Mouse (Mus musculus) right cerebral cortex, adult 18-20 months (tissue): ENCODE results near the gene Cep128.

ENCODE experiments used
- DNase-seq: peaks from one replicate; pipeline ENCODE4 v3.0.0; 2022; ENCODE audit warnings: mixed read lengths

The Cep128 gene

DNA sequence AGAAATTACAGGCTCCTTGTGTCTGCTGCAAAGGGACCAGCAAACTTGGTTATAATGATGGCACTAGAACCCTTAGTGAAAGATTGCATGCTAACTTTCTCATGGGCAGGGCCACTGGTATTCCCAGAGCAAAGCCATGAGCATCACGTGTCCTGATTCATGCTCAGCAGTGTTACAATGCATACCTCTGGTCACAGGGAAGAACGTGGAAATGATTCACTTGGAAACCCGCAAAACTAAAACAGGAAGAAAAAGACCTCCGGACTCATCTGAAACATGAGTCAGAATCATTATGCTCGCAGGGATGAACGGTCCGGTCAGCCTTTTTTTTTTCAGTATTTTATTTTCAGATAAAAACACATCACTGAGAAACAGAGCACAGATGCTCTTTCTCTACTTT, 78.4 kb downstream of the Cep128 start:
- DNase-seq: no peak

DNA sequence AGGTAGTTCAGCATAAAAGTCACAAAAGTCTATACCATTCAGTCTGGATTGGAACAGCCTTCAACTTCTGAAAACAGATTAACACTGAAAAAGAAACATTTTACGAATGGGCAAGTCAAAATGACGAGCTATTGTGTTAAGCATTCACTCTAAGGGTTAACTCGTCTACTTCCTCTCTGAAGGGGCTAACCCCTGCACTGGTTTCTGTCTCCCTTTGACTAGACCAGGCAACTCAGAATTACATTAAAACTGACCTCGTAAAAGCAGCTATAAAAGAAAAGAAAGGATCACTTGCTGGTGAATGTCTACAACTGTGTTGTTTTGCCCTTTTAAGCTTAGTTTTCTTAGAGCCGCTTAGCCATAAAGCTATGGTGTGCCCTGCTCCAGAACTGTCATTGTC, 79.2 kb downstream of the Cep128 start:
- DNase-seq: no peak

DNA sequence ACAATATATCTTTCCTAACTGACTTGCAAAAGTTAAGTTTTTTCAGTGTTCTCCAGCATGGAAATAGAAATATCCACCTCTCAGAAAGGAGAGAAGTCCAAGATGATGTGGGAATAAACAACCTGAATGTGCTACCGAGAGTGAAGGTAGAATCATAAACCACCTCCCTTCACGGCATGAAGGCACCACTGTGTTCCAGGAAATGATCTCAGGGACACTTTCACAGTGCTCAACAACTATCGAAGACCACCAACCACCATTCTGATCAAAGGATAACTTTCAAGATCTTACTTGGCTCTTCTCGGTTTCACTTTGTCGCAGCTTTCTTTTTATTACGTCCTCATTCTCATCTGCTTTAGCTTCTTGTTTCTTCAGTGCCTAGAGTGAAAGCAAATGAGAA, 85.5 kb downstream of the Cep128 start:
- no peak for DNase-seq

DNA sequence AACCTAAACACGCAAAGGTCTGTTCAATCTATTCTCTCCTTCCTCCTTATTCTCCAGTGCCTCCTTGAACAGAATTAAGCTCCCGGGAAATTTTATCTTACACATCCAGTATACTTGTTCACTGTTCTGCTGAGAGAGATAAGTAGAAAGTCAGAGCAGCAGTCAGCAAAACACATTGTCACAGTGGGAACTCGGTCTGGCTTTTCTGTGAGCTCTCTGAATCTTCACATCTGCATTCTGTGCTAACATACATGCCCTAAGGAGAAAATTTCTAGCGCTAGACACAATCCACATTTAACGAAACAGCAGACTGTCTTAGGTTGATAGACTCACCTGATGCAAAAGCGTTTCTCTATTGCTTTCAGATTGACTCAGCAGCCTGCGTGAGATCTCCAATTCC, 88.3 kb downstream of the Cep128 start:
- no peak for DNase-seq

DNA sequence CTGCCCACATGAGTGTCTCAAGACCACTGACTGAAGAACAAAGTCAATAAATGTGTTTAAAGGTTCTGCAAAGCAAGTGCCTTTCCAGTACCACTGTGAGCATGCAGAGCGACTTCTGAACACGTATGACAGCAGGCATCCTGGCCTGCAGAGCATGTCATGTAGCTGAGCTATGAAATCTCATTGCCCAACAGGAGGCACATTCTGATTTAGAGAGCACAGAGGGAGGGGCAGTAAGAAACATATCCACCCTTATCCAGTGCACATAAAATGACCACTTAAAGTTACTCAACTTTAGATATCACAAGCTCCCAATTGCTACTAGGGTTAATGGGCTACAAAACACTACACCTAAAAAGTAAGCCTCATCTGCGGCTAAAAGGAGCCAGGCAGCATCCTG, 88.8 kb downstream of the Cep128 start:
- DNase-seq: no peak

DNA sequence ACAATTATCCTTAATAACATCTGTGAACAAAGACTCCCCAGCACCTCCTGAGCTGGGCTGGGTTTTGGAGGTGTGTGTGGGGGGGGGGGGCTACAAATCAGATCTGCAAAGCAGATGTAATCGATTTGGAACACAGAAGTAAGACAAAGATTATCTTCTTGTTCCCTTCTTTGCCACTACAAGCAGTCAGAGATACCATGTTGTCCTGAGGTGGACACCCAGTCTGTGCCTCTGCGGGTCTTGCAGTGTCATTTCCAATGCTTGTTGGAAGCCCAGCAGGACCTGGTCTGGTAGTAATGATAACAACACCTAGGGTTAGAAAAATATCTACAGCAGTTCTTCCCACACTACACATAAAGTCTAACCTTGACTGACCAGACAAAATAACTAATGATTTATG, 110.3 kb downstream of the Cep128 start:
- no peak for DNase-seq

DNA sequence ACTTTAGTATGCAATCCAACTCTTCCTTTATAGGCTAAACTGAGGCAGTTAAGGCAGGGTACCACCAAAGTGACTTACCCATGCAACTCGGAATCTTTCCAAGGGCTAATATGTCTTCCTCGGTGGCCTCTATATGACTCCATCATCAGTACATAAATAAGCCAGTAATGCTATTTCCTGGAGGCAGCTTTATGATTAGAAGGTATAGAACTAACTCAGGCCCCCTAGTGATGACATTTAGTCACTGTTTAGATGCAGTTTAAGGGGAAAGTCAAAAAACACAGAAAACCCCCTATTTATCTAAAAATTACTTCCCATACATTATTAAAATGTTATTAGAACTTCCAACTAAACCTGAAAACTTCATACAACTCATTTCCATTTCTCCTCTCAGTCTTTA, 114.6 kb downstream of the Cep128 start:
- no peak for DNase-seq

DNA sequence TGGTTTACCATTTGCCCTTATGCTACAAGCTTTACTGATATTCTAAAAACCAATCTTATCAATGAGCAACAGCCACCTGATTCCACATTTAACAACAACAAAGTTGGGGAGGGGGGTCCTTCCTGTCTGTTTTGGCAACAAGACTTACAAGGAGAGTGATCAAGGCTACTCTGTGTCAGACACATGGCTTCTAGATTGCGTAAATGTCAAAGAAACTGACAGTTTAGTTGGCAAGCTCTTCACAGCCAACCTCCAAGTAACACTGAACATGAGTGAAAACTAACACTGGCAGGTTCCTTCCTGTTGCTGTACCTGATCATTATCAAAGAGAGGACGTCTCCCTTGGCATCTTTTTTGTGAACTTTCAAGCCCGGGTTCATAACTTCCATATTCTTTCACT, 115.2 kb downstream of the Cep128 start:
- no peak for DNase-seq

DNA sequence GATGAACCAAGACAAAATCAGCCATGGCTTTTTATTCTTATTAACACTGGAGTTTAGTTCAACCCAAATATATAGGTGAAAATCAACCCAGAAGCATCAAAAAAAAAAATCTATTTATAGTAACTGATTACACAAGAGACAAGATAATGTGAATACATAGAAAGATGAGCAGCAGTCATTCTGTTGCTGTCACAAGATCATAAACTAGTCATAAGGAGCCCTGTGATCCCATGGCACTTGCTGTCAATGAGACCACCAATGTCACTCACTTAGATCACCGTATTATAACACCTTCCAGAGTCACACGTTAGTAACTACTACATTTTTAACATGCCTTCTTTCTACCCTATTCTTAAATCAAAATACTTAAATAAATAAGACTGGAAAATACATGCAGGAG, 118.2 kb downstream of the Cep128 start:
- DNase-seq: no peak

DNA sequence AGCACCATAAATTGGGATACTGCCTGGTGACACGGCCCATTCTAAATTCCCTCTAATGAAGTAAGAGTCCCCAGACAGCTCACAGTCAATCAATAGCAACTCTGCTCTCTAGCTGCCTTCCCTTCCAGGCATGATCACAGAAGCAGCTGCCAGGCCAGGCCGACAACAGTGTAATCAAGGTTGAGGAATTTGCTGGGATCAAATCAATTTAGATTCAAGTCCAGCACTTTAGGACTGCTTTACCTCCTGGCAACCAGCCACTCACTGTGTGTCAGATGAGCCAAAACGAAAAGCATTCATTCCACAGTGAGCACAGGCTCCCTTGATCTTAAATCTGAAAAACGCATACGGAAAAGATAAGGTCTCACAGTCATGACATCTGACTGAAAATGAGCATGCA, 118.7 kb downstream of the Cep128 start:
- no peak for DNase-seq

DNA sequence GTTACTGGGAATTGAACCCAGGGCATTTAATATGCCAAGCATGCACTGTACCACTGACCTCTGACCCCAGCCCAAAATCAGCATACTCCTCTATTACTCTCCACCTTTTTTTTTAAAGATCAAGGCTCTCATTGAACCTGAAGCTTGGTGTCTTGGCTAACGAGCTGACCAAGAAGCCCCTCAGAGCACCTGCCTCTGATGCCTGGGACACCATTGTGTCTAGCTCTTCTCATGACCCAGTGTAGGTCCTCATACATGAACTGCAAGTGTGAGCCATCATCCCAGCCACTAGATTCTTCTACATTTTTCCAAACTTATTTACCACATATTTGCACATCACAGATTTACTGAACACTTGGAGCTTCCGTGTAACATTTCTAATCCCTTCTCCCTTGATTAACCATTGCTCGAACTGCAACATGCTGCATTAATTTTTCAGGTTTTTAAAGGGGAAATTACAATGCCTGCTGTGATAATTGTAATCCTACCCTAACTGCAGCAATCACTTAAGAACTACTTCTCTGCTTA, 119.3 kb downstream of the Cep128 start:
- no peak for DNase-seq

DNA sequence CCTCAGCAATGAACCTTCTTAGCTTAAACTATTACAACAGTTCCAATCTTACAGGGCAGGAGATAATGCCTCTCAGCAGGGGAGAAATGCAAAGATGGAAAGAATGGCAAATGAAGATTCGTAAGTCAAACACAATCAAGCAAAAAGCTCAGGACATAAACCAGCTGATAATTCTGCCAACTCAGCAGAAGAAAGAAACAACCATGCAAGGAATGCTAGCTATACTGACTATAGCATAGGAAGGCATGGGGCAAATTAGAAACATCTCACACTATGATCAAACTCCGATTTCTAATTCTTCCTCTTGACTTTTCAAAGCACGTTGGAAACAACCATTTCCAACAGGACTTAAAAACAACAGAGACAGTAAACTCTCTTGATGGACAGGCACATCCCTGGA, 120.5 kb downstream of the Cep128 start:
- no peak for DNase-seq

DNA sequence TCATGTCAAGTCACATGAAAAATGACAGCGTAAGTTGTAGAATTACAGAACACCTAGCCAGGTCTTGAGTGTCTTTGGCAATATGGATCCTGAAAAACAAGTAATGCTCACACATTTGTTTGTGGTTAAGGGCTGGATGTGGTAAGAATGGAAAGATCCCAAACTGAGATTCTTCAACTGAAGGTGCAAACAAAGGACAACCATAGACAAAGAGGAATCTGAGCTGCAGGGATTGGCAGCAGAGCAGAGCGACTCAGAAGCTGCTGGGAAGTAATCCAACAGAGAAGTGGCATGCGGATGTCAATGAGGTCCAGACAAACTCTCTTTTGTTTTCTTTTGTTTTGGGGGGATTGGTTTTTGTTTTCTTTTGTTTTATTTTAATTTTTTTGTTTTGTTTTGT, 121.4 kb downstream of the Cep128 start:
- DNase-seq: no peak

DNA sequence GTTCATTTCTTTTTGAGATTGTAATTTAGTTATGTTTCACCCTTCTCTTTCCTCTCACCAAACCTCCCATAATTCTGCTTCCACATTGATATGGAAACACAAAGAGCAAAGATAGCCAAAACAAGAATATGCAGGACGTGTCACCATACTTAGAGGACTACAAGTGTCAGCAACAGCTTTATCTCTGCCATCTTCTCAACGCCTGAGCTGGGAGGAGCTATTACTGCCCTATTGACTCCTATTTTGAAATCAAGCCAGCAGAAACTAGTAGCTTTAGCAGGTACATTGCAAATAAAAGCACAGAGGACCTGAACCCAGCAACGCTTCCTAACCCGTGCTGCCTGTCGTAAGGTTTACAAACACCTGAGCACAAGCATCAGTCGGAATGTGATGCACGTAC, 127.9 kb downstream of the Cep128 start:
- no peak for DNase-seq

DNA sequence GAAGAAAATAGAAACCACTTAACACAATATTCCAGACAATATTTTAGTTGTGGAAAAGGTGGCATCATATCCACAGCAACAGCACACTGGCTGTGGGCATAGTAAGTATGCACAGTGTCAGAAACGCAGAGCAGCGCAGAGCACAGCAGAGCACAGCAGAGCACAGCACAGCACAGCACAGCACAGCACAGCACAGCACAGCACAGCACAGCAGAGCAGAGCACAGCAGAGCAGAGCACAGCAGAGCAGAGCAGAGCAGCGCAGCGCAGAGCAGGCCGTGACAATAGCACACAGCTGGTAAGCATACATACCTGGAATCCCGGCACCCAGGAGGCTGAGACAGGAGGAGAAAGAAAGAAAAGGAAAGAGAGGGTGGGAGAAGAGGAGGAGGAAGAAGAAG, 129.4 kb downstream of the Cep128 start:
- no peak for DNase-seq

DNA sequence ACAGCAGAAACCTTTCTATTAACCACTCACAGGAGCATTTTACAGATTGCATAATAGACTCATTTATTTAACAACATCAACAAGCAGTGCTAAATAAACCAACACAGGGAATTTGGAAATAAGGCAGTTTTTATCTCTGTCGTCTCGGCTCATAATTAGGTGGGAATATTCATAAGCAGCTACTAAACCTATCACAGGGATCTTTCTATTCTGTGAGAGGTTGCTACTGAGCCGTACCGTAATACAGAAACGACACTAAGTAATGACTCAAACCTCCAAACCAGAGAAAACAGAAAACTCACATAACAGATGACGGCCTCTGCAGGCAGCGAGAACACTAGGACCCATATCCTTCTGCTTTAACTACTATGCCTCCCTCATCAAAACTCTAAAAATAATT, 163.6 kb downstream of the Cep128 start:
- no peak for DNase-seq

DNA sequence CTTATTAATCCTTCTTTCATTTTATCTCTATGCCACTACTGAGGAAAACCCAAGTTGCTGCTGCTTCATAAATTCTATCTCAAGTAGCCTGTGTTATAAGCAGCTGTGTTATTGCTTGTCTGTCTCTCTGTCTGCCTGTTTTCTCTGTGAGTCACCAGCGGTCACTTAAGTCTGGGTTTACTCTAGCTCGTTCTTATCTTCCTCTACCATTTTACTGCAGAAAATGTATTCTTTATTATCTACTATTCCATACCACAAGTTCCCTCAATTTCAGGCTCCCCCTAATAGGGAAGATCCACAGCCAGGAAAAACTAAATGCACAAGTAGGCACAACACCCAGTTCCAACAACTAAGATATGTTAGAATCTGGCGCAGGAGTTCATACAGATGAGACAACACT, 178.7 kb downstream of the Cep128 start:
- DNase-seq: no peak

DNA sequence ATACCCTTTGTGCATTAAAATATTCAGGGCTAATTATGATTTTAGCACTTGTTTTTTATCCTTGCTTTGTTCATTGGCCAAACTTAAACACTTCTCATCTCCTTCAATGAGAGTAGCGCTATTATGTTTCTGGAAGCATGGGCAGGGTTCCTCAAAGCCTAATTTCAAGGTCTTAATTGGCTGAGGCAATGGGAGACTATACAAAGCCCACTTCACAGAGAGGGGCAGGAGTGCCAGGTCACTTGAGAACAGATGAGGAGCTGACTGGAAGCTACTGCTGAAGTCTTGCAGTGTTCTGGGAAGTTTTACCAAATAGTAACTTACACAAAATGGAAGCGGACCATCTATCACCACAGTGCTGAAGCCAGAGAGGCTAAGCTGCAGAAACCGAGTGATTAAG, 179.9 kb downstream of the Cep128 start:
- DNase-seq: no peak

DNA sequence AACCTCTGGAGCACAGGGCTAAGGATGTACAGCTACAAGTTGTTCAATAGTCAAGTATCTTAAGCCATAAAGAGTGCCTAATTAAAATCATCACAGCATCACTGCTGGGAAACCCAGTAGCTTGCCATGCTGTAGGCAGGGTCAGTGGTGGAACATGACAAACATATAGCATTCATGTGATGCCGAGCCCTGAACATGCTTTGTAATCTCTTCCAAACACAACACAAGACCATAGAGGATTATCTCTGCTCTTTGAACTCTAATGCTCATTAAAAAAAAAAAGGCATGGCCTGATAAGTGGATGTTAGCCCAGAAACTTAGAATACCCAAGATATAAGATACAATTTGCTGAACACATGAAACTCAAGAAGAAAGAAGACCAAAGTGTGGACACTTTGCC, 181.7 kb downstream of the Cep128 start:
- no peak for DNase-seq

DNA sequence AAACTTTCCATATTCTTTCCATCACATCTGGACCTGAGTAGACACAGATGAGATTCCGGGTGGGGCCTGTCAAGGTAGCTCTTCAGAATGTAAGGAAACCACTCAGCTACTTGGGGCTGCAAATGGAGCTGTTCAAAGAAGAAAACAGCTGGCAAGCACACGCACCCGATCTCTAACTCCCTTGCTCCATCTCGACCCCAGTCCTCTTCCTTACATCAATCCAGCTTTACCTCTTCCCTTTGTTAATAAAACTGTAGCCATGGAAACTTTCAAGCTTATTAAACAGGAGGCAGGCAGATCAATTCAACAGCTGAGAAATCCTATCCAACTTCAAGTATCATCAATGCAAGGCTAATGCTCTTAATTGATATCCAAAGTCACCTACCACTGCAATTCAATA, 195.1 kb downstream of the Cep128 start:
- no peak for DNase-seq

DNA sequence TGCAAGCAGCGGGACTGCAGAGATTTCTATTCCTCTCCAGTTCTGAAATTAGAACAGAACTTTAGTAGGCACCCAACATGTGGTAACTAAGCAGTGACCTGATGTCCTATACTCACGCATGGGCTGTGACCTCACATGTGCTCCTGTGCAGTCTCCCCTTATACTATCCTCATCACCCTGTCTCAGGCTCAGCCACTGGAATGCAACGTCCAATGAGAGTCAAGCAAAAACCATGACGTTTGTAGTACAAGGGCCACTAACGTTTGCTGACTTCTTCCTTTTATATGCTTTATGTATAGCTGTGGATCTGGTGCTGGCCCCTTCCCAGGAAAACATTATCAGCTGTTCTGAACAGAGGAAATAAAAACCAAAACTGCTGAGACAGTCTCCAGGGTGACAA, 198.6 kb downstream of the Cep128 start:
- no peak for DNase-seq

DNA sequence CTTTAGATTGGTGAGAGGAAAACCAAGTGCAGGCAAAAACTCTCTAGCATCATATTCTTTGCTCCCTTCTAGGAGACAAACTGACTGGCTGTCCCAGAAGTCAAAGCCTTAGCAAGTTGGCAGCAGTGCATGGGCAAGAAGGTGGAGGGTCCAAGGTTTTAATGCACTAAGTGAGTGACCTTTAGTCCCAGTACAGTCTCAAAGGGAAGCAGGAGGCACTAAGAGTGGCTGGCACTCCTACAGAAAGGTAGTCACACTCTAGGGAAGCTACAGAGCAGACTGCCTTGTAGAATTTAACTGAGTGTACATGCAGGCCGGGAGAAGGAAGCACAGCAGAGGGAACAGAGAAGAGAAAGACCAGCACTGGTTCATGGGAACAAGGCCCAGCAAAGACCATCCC, 199.6 kb downstream of the Cep128 start:
- no peak for DNase-seq

DNA sequence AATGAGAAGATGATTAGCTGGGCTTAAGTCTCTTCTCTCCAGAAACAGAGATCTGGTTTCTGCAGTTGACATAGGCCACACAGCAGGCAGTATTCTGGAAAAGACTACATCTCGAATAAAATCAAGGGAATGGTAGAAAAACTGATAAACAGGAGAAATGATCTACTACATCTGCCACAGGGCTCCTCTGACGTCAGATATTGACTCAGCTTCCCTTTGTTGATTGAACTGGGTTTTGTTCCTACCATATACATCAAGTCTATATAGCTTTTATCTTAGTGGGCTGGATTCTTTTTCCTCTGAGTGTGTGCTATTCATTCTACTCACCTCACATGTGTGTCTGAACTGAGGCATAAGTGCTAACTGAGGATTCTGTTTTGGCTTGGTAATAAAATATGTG, 200.3 kb downstream of the Cep128 start:
- DNase-seq: no peak

DNA sequence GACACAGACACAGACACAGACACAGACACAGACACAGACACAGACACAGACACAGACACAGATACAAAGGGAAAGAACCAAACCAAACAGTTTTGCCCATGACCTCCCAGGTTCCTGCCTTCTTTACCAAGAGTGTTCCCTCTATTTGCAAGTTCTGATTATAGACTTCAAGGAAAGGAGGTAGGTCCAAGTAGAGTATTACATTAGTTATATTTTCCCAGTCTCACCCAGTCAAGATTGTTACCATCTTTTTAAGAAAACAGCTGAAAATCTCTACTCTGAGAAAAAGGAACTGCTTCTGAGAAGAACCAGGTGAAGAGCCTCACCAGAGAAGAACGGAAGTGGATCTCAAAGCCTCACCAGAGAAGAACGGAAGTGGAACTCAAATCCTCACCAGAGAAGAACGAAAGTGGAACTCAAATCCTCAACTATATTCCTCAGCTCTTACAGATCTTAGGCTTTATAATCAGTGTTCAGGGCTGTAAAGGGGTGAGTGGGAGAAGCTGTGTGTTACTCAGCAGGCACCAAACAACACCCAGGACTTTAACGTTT, 200.8 kb downstream of the Cep128 start:
- DNase-seq: no peak

DNA sequence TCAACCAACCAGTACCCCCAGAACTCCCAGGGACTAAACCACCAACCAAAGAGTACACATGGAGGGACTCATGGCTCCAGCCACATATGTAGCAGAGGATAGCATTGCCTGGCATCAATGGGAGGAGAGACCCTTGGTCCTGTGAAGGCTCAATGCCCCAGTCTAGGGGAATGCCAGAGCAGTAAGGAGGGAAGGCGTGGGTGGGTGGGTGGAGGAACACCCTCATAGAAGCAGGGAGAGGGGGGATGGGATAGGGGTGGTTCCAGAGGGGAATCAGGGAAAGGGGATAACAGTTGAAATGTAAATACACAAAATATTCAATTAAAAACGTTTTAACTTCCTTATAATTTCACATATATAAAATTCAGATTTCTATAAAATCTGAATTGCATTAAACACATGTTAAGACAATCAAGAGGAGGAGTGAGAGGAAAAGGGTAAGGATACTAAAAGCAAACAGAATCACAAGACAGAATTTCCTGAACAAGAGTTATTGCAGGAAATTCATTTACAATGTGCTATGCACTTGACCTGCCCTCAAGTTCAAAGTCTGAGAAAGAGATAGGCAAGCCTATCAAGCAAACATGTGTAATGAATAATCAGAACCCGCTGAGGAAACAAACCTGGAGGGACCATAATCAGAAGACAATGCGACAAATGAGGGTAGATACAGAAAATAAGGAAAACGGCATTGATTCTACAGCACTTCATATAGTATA, 207.2 kb downstream of the Cep128 start:
- DNase-seq: no peak
